Mouse (Mus musculus) inflammation-experienced regulatory T-cells, adult 6 months (primary cell): ENCODE data around the gene Fryl. TPM values are rescaled to one million over a fixed set of nuclear protein-coding genes. Genes with fewer than 3 reads are reported as not detected.
"Not testable (repeated sequence)": the region's sequence is repeated elsewhere in the genome, so short reads cannot be mapped to it uniquely, and the experiment has no call there.

Experiments used
- ATAC-seq: one replicate; pipeline ENCODE4 v1.8.0; 2017
- polyA plus RNA-seq, 3 experiments: library from polyadenylated mRNA; unstranded; fragments of 100-300 nt; shearing (Covaris generic); gene quantifications; one replicate each; pipeline ENCODE4 v1.2.1; 2017

The Fryl gene
- polyA plus RNA-seq, 3 experiments from 2014 or later: 87.2 to 121 (median 114) TPM

- ATAC-seq: no peak
Observed at GRCm38 (mm10) chr5:73004046-73004445, 252.4 kb downstream of the Fryl start.

- ATAC-seq: not testable (repeated sequence)
Observed at GRCm38 (mm10) chr5:72998546-72998945, 257.9 kb downstream of the Fryl start.

- no peak for ATAC-seq
Observed at GRCm38 (mm10) chr5:72995379-72995778, 261.0 kb downstream of the Fryl start.

GRCm38 (mm10) chr5:72994928-72995327, 261.5 kb downstream of the Fryl start:
- ATAC-seq: no peak

GRCm38 (mm10) chr5:72994424-72994823, 262.0 kb downstream of the Fryl start:
- no peak for ATAC-seq

- no peak for ATAC-seq
Observed at GRCm38 (mm10) chr5:72992474-72992873, 263.9 kb downstream of the Fryl start.

GRCm38 (mm10) chr5:72989756-72990155, 266.7 kb downstream of the Fryl start:
- ATAC-seq: no peak

GRCm38 (mm10) chr5:72987786-72988185, 268.6 kb downstream of the Fryl start:
- ATAC-seq: no peak

GRCm38 (mm10) chr5:72984091-72984490, 272.3 kb downstream of the Fryl start:
- ATAC-seq: peak; percentile 60

GRCm38 (mm10) chr5:72976539-72976938, 279.9 kb downstream of the Fryl start:
- ATAC-seq: no peak

- ATAC-seq: no peak
Observed at GRCm38 (mm10) chr5:72975996-72976395, 280.4 kb downstream of the Fryl start.

GRCm38 (mm10) chr5:72974602-72975001, 281.8 kb downstream of the Fryl start, which contains the start of gene Gm10135:
Gene Gm10135 (minus strand): TSS chr5:72974702.
- ATAC-seq: no peak

GRCm38 (mm10) chr5:72972934-72973333, 283.5 kb downstream of the Fryl start:
- ATAC-seq: no peak

GRCm38 (mm10) chr5:72972435-72972834, 284.0 kb downstream of the Fryl start:
- ATAC-seq: no peak

Other genes with a start within 250 kb of the Fryl start
- not detected for gene Slc10a4, start 249.7 kb downstream of the Fryl start, polyA plus RNA-seq
- 100 to 1,000 TPM; 141 to 209 (median 183) TPM for gene Ociad1, start 36.2 kb upstream of the Fryl start, polyA plus RNA-seq
- 1 to 10 TPM in 2 of 3 experiments, under 1 TPM in 1; 0.32 to 2.7 (median 1.2) TPM for gene Ociad2, start 84.4 kb upstream of the Fryl start, polyA plus RNA-seq
- gene Cwh43, start 149.5 kb upstream of the Fryl start, polyA plus RNA-seq: not detected
- 10 to 100 TPM; 13.4 to 16.6 (median 14.3) TPM for gene Dcun1d4, start 224.4 kb upstream of the Fryl start, polyA plus RNA-seq